Mouse (Mus musculus): Measurements from ENCODE around the gene Acpp. TPM values are rescaled to one million over a fixed set of nuclear protein-coding genes. Genes with fewer than 3 reads are reported as not detected.

The Acpp gene
- polyA plus RNA-seq, 1 experiment, result 3.1 TPM

- H3K4me1 ChIP-seq (ENCODE audit: control insufficient read depth, insufficient read depth, low read length), result no peaks in the 10 kb centered on the region
- TF ChIP-seq POLR2A (IDR thresholded peaks at IDR 0.05; ENCODE audit: insufficient read depth, low read length) (no peak), EP300 (IDR thresholded peaks at IDR 0.05; ENCODE audit: insufficient read depth, low read depth, low read length) (no peak), CTCF (IDR thresholded peaks at IDR 0.05; ENCODE audit: low read depth, low read length) (no peak)
- H3K4me3 ChIP-seq (ENCODE audit: low read depth, low read length), result no peak overlapping the region
- peaks cover 23% of the 10 kb centered on the region for H3K36me3 ChIP-seq (ENCODE audit: control insufficient read depth, insufficient read depth, low read length, poor library complexity, severe bottlenecking)
- no peaks in the 10 kb centered on the region for H3K9me3 ChIP-seq (replicated peaks; ENCODE audit: control insufficient read depth, insufficient read depth, low read length, poor library complexity, severe bottlenecking)
- H3K9ac ChIP-seq (ENCODE audit: low read depth, poor library complexity, severe bottlenecking), result no peak overlapping the region
- no peaks in the 10 kb centered on the region for H3K27me3 ChIP-seq (ENCODE audit: control insufficient read depth, insufficient read depth, low read length, poor library complexity, severe bottlenecking)
- H3K27ac ChIP-seq (ENCODE audit: insufficient read depth, low read length), result no peak overlapping the region
These were observed 98.5 kb downstream of the Acpp start for GRCm38 (mm10) chr9:104239076-104239475.

Other genes with a start within 250 kb of the Acpp start
- 7.4 and 7.7 TPM in 2 replicates for gene Ackr4, start 210.8 kb downstream of the Acpp start, polyA plus RNA-seq (2011; ENCODE audit: insufficient read depth, insufficient read length, low read depth, missing spikeins)
- gene Dnajc13, start 74.8 kb downstream of the Acpp start, polyA plus RNA-seq (2011; ENCODE audit: insufficient read depth, insufficient read length, low read depth, missing spikeins), result 110 and 119 TPM in 2 replicates
- not detected in 2 replicates for gene Cpne4, start 209.5 kb upstream of the Acpp start, polyA plus RNA-seq (2011; ENCODE audit: insufficient read depth, insufficient read length, low read depth, missing spikeins)

All from ES-Bruce4 (cell line).